Mouse (Mus musculus) layer of hippocampus, postnatal 14 days (tissue): ENCODE measurements around the gene Tmeff1. TPM values are rescaled to one million over a fixed set of nuclear protein-coding genes. Genes with fewer than 3 reads are reported as not detected.

ENCODE experiments used
- total RNA-seq, 2 experiments: library from RNA; stranded (reverse); gene quantifications; 2 replicates each; pipeline ENCODE4 v1.2.3; 2021

Gene Tmeff1
- total RNA-seq, 2 experiments from 2014 or later, result 138 to 147 TPM

Other genes with a start within 250 kb of the Tmeff1 start
- 10 to 100 TPM; 22.5 to 26.6 TPM for gene Tex10, start 111.7 kb upstream of the Tmeff1 start, total RNA-seq
- gene Msantd3, start 45.2 kb upstream of the Tmeff1 start, total RNA-seq, result 10 to 100 TPM; 30.6 to 32.7 TPM
- 1 to 10 TPM; 2.2 to 3.1 TPM for gene Cavin4, start 78.3 kb downstream of the Tmeff1 start, total RNA-seq